Mouse (Mus musculus): Measurements from ENCODE around the gene Cd27. TPM values are rescaled to one million over a fixed set of nuclear protein-coding genes. Genes with fewer than 3 reads are reported as not detected.
A peak's percentile ranks its signal among the peaks of the same experiment; 100 is the strongest.
"Not testable (repeated sequence)": the region's sequence is repeated elsewhere in the genome, so short reads cannot be mapped to it uniquely, and the experiment has no call there.

The Cd27 gene
- total RNA-seq (2015) (3.2 and 5.9 TPM in 2 replicates), total RNA-seq (2017) (3.5 and 3.6 TPM in 2 replicates)

GRCm38 (mm10) chr6:125236782-125237181, at the start of gene Cd27:
Gene Cd27 (minus strand): TSS chr6:125237010.
- ATAC-seq (ENCODE audit: poor library complexity, severe bottlenecking) = peak; percentile 25; the same call in 1 of the 2 replicates

GRCm38 (mm10) chr6:125285890-125286289, 49.1 kb upstream of the Cd27 start, which contains the start of gene Tuba3a:
Gene Tuba3a (minus strand): TSS chr6:125286042.
- ATAC-seq (ENCODE audit: poor library complexity, severe bottlenecking) = no peak

- ATAC-seq (ENCODE audit: poor library complexity, severe bottlenecking) = no peak
Measured at GRCm38 (mm10) chr6:125284751-125285150, 47.9 kb upstream of the Cd27 start.

- ATAC-seq (ENCODE audit: poor library complexity, severe bottlenecking) = no peak
Measured at GRCm38 (mm10) chr6:125284250-125284649, 47.4 kb upstream of the Cd27 start.

- ATAC-seq (ENCODE audit: poor library complexity, severe bottlenecking) = not testable (repeated sequence)
Measured at GRCm38 (mm10) chr6:125282721-125283120, 45.9 kb upstream of the Cd27 start.

GRCm38 (mm10) chr6:125279729-125280128, 42.9 kb upstream of the Cd27 start:
- peak; percentile 80 for ATAC-seq (ENCODE audit: poor library complexity, severe bottlenecking)

- ATAC-seq (ENCODE audit: poor library complexity, severe bottlenecking) = no peak
Measured at GRCm38 (mm10) chr6:125274841-125275563, 38.2 kb upstream of the Cd27 start.

- ATAC-seq (ENCODE audit: poor library complexity, severe bottlenecking) = peak; percentile 10; the same call in 1 of the 2 replicates
Measured at GRCm38 (mm10) chr6:125272228-125272785, 35.5 kb upstream of the Cd27 start.

GRCm38 (mm10) chr6:125271455-125272227, 34.8 kb upstream of the Cd27 start:
- ATAC-seq (ENCODE audit: poor library complexity, severe bottlenecking) = peak; percentile 95

- no peak for ATAC-seq (ENCODE audit: poor library complexity, severe bottlenecking)
Measured at GRCm38 (mm10) chr6:125268799-125269198, 32.0 kb upstream of the Cd27 start.

- no peak for ATAC-seq (ENCODE audit: poor library complexity, severe bottlenecking)
Measured at GRCm38 (mm10) chr6:125267469-125267868, 30.7 kb upstream of the Cd27 start.

- not testable (repeated sequence) for ATAC-seq (ENCODE audit: poor library complexity, severe bottlenecking)
Measured at GRCm38 (mm10) chr6:125266600-125266999, 29.8 kb upstream of the Cd27 start.

- ATAC-seq (ENCODE audit: poor library complexity, severe bottlenecking) = no peak
Measured at GRCm38 (mm10) chr6:125266091-125266490, 29.3 kb upstream of the Cd27 start.

- peak; percentile 77 for ATAC-seq (ENCODE audit: poor library complexity, severe bottlenecking)
Measured at GRCm38 (mm10) chr6:125265239-125265638, 28.4 kb upstream of the Cd27 start.

GRCm38 (mm10) chr6:125264219-125264618, 27.4 kb upstream of the Cd27 start:
- ATAC-seq (ENCODE audit: poor library complexity, severe bottlenecking) = no peak

GRCm38 (mm10) chr6:125260006-125260555, 23.3 kb upstream of the Cd27 start:
- no peak for ATAC-seq (ENCODE audit: poor library complexity, severe bottlenecking)

GRCm38 (mm10) chr6:125256222-125256966, 19.6 kb upstream of the Cd27 start:
- ATAC-seq (ENCODE audit: poor library complexity, severe bottlenecking) = peak; percentile 62

GRCm38 (mm10) chr6:125255516-125256044, 18.8 kb upstream of the Cd27 start:
- ATAC-seq (ENCODE audit: poor library complexity, severe bottlenecking) = no peak

- ATAC-seq (ENCODE audit: poor library complexity, severe bottlenecking) = peak; percentile 62
Measured at GRCm38 (mm10) chr6:125253863-125254715, 17.3 kb upstream of the Cd27 start.
